Mouse (Mus musculus) forebrain, embryonic 16.5 days (tissue): ENCODE results near the gene Snx8. TPM values are rescaled to one million over a fixed set of nuclear protein-coding genes. Genes with fewer than 3 reads are reported as not detected.

Experiments used
- ATAC-seq: fragments of 200-750 bp; cut with Nextera tagmentation; 2 replicates; pipeline ENCODE4 v1.8.0; 2017; ENCODE audit warnings: mild to moderate bottlenecking, moderate library complexity
- H3K27ac ChIP-seq: fragments of 300-500 bp; sonication (generic); 2 replicates; pipeline ENCODE4 v1.5.1; 2014; ENCODE audit warnings: low read length, control low read depth
- H3K27me3 ChIP-seq: fragments of 300-500 bp; sonication (generic); replicated peaks from 2 replicates; pipeline ENCODE4 v1.6.1; 2014; ENCODE audit warnings: low read length; ENCODE audit not compliant: control insufficient read depth, insufficient read depth
- H3K36me3 ChIP-seq: fragments of 300-500 bp; sonication (generic); 2 replicates; pipeline ENCODE4 v1.6.1; 2014; ENCODE audit not compliant: control insufficient read depth, insufficient read depth
- H3K4me1 ChIP-seq: fragments of 300-500 bp; sonication (generic); replicated peaks from 2 replicates; pipeline ENCODE4 v1.6.1; 2014; ENCODE audit warnings: low read length; ENCODE audit not compliant: control insufficient read depth, insufficient read depth
- H3K4me2 ChIP-seq: fragments of 300-500 bp; sonication (generic); 2 replicates; pipeline ENCODE4 v1.6.1; 2014; ENCODE audit warnings: mild to moderate bottlenecking, low read length, control low read depth
- H3K4me3 ChIP-seq: fragments of 300-500 bp; sonication (generic); replicated peaks from 2 replicates; pipeline ENCODE4 v1.5.1; 2014; ENCODE audit warnings: mild to moderate bottlenecking, low read length, control low read depth
- H3K9ac ChIP-seq: fragments of 300-500 bp; sonication (generic); replicated peaks from 2 replicates; pipeline ENCODE4 v1.6.1; 2014; ENCODE audit warnings: low read depth, low read length, control low read depth
- H3K9me3 ChIP-seq: fragments of 300-500 bp; sonication (generic); 2 replicates; pipeline ENCODE4 v1.6.1; 2016; ENCODE audit warnings: low read length; ENCODE audit not compliant: control insufficient read depth
- WGBS: fragments of 180-500 bp; shearing (Covaris S2); extraction: QIAGEN DNeasy Blood & Tissue Kit; methylation state at CpG from one replicate; pipeline ENCODE4 v1.1.7; 2014; 5-methylcytosine and 5-hydroxymethylcytosine counted together
- polyA plus RNA-seq: library from polyadenylated mRNA; unstranded; fragments of >200 nt; fragmentation: Nextera tagmentation; extraction: Ambion mirVana; gene quantifications from 2 replicates; pipeline ENCODE4 v1.2.1, GENCODE M21; 2015

Gene Snx8
- polyA plus RNA-seq, 1 experiment from 2014 or later: 24.1 TPM

DNA sequence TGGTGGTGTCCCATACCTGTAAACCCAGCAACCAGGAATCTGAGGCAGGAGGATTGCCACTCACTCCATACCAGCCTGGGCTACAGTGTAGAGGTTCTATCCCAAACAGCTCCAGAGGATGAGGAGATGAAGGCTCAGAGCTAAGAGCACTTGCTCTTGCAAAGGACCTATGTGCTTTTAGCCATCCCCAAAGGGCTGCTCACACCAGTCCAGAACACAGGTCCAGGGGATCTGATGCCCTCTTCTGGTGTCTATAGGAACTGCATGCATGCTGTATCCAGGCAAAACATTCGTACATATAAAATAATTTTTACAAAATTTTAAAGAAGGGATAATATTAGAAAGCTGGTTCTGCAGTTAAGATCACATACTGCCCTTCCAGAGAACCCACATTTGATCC lies 52.4 kb downstream of the Snx8 start:
- no peak overlapping the region for H3K9ac ChIP-seq
- 67% methylated on average over 1 of the region's 1 CpGs for WGBS

DNA sequence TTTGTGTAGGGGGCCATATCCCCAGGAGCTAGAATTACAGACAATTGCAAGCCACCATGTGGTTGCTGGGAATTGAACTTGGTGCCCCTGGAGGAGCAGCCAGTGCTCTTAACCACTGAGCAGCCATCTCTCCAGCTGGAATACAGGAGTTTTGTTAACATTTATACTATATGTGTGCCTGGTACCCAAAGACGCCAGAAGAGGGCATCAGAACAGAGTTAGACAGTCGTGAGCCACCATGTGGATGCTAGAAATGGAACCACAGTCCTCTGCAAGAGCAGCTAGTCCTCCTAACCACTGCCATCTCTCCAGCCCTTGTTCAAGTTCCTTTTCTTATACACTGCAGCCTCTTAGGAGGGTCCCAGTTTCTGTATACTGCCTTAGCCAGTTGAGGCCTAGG lies 55.4 kb downstream of the Snx8 start:
- Histone ChIP-seq H3K36me3 (0 out of 2 replicates have a peak, but pooled peaks cover under 1% of the 10 kb centered on the region), H3K27me3 (no peaks in the 10 kb centered on the region), H3K27ac (no peak overlapping the region), H3K9me3 (no peaks in the 10 kb centered on the region), H3K4me2 (no peak overlapping the region), H3K4me1 (peaks cover 11% of the 10 kb centered on the region), H3K9ac (no peak overlapping the region), H3K4me3 (no peak overlapping the region)
- no peak for ATAC-seq
- WGBS: 18% methylated on average over 2 of the region's 2 CpGs

More for the DNA sequence above, 52.4 kb downstream of the Snx8 start:
- H3K36me3 ChIP-seq: 0 out of 2 replicates have a peak, but pooled peaks cover 2% of the 10 kb centered on the region
- H3K9me3 ChIP-seq: no peaks in the 10 kb centered on the region
- H3K27me3 ChIP-seq: no peaks in the 10 kb centered on the region
- H3K4me1 ChIP-seq: no peaks in the 10 kb centered on the region; the same call in 1 of the 2 replicates
- no peak overlapping the region for H3K4me3 ChIP-seq
- no peak overlapping the region for H3K27ac ChIP-seq
- no peak overlapping the region for H3K4me2 ChIP-seq
- no peak for ATAC-seq

DNA sequence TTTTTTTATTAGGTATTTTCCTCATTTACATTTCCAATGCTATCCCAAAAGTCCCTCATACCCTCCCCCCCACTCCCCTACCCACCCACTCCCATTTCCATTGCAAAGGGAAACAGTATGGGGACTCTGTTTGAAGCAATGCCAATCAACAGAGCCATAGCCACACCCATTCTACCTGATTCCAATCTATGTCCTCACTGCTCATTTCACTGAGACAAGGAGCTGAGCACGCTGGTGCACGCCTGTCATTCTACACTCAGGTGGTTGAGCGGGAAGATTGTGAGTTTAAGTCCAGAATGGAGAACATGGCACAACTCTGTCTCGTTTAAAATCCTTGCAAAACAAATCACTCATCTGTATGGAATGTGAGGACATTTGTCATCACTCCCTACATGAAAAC lies 56.5 kb downstream of the Snx8 start:
- no peaks in the 10 kb centered on the region for H3K27me3 ChIP-seq
- H3K4me2 ChIP-seq: no peak overlapping the region
- 65% methylated on average over 4 of the region's 4 CpGs for WGBS
- ATAC-seq: no peak
- peaks cover 11% of the 10 kb centered on the region for H3K4me1 ChIP-seq
- H3K9me3 ChIP-seq: no peaks in the 10 kb centered on the region
- H3K9ac ChIP-seq: no peak overlapping the region
- no peaks in the 10 kb centered on the region for H3K36me3 ChIP-seq
- no peak overlapping the region for H3K27ac ChIP-seq
- no peak overlapping the region for H3K4me3 ChIP-seq

DNA sequence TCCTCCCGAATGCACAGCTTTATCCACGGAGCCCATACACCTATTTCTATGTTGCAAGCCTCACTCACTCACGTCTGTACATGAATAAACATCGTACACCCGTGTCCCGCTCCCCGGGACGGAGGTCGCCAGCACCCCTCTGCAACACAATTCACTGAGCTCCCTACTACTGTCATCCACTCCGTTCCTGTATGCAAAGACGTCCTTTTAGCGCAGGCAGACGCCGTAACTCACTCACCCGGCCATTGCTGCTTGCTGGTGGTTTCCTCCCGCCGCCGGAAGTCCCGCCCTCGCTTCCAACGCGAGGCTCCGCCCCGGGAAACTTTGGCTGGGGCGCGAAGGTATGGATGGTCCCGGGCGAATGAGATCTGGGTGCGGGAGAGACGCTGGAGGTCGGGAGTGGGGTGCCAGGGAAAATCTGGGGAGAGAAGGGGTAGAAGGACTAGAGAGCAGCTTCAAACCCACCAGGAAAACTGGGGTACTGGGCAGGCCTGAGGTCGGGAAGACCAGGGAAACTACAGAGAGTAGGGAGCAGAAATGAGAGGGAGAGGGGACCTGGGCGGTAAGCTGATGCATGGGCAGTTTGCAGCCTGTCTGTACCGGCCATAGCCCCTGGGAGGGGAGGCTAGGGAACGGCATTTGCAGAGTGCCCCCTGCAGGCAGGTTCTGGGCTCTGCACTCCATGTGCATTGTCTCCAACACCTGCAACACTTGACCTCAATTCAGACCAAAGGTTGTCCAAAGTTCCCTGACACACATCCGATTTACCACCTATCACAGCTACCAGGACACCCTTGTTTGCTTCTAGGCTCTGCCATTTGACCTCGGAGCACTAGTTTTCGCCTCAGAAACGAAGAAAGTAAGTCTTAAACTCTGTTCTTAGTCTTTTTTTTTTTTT lies 57.2 kb downstream of the Snx8 start, which contains the start of gene Mrm2:
Gene Mrm2 (minus strand): TSS at position 284 of the 898 bp plus-strand sequence.
- Histone ChIP-seq H3K4me2 (peak within 1 kb of the TSS; percentile 89), H3K9me3 (no peaks in the 10 kb centered on the region), H3K27ac (peak within 1 kb of the TSS; percentile 84), H3K9ac (peak within 1 kb of the TSS; percentile 84), H3K4me1 (peaks cover 11% of the 10 kb centered on the region), H3K4me3 (peak within 1 kb of the TSS; percentile 73), H3K27me3 (no peaks in the 10 kb centered on the region), H3K36me3 (no peaks in the 10 kb centered on the region)
- WGBS: under 1% methylated on average over 39 of the region's 39 CpGs
- ATAC-seq: peak; percentile 85

DNA sequence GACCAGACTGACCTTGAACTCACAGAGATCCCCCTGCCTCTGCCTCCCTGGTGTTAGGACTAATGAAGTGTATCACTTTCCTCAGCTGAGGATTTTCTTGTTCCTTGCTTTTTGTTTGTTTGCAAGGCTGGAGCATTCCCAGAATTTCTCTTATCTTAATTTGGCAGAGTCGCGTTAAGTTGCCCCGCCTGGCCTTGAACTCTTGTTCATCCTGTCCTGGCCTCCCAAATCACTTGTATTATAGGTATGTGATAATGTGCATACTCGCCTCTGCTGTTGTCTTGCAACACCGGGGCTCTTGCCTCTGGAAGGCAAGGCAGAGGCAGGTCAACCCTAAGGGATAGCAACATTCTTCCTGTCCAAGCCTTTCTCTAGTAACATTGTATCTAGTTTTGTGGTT lies 65.0 kb downstream of the Snx8 start:
- no peak overlapping the region for H3K27ac ChIP-seq
- 97% methylated on average over 5 of the region's 5 CpGs for WGBS
- H3K9ac ChIP-seq: no peak overlapping the region
- no peaks in the 10 kb centered on the region for H3K36me3 ChIP-seq
- H3K9me3 ChIP-seq: no peaks in the 10 kb centered on the region
- no peak overlapping the region for H3K4me2 ChIP-seq
- ATAC-seq: no peak
- peaks cover 14% of the 10 kb centered on the region for H3K4me1 ChIP-seq
- H3K4me3 ChIP-seq: no peak overlapping the region
- no peaks in the 10 kb centered on the region for H3K27me3 ChIP-seq

DNA sequence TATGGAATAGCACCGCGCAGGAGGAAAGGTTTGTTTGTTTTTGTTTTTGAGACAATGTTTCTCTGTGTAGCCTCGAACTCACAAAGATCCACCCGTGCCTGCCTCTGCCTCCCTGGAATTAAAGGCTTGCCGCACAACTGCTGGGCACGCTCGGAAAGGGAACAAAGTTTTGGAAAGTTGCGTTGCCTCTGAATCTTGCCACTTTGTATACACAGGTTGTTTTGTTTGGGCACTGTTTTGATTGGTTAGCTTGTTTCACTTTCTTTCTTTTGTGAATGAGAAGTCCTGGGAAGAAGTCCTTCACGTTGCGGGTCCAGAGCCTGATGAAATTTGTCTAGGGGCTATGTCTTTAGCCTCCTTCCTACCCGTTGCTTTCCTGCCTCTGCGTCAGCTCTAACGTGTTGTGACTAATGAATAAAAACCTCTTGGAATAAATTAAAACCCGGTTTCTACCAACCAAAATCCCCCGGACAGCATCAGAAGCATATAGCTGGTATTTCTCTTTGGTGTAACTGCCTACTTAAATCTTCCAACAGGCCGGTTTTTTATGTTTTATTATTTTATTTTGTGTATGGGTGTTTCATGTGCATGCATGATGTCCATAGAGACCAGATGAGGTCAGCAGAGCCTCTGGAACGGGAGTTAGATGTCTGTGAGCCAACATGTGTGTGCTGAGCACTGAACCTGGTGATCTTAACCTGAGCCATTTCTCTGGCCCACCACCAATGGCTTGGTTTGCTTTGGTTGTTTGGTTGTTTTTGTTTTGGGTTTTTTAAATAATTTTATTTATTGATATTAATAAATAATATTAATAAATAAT lies 67.1 kb downstream of the Snx8 start:
- peak; percentile 22; the same call in 1 of the 2 replicates for ATAC-seq
- peaks cover 14% of the 10 kb centered on the region for H3K4me1 ChIP-seq
- H3K27ac ChIP-seq: peak overlapping the region; percentile 68
- WGBS: under 1% methylated on average over 17 of the region's 17 CpGs
- H3K9me3 ChIP-seq: no peaks in the 10 kb centered on the region
- no peaks in the 10 kb centered on the region for H3K27me3 ChIP-seq
- H3K9ac ChIP-seq: peak overlapping the region; percentile 95
- peak overlapping the region; percentile 83 for H3K4me2 ChIP-seq
- no peaks in the 10 kb centered on the region for H3K36me3 ChIP-seq
- H3K4me3 ChIP-seq: peak overlapping the region; percentile 82

DNA sequence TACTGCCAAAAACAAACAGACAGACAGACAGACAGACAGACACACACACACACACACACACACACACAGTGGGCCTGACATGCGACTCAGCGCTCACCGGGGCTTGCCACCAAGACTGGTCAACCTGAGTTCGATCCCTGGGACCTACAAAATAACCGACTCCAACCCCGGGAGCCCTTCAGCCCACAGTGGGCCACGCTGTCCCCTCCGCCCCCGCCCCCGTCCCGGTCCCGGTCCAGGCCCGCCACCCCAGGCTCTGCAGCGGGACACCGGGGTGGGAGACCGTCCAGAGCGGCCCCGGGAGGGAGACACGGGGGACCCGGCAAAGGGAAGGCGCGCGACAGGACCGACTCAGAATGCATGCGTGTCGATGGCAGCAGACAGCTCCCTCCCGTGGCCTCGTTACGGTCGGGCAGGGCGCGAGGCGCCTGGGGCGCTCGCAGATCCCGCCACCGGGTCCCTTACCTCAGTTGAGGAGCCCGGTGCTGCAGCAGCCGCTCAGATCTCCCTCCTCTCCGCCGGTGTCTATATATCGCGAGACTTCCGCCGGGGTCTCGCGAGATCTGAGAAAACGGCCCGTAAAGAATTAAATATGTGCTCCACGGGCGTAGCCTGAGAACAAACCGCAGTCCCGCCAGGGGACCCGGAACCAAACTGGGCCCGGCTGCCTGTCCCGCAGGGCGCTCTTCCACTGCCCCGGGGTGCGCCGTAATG lies 67.9 kb downstream of the Snx8 start, which contains the start of the genes Mad1l1 and Nudt1:
Gene Mad1l1 (minus strand): TSS at position 511 of the 714 bp plus-strand sequence.
Gene Nudt1 (plus strand): TSS at position 615 of the 714 bp plus-strand sequence.
- Histone ChIP-seq H3K4me3 (peak within 1 kb of the TSS; percentile 82), H3K36me3 (no peaks in the 10 kb centered on the region), H3K27ac (peak within 1 kb of the TSS; percentile 68), H3K4me2 (peak within 1 kb of the TSS; percentile 83), H3K27me3 (no peaks in the 10 kb centered on the region), H3K9ac (peak within 1 kb of the TSS; percentile 95), H3K4me1 (peaks cover 14% of the 10 kb centered on the region), H3K9me3 (no peaks in the 10 kb centered on the region)
- peak; percentile 94 for ATAC-seq
- WGBS: under 1% methylated on average over 60 of the region's 60 CpGs

DNA sequence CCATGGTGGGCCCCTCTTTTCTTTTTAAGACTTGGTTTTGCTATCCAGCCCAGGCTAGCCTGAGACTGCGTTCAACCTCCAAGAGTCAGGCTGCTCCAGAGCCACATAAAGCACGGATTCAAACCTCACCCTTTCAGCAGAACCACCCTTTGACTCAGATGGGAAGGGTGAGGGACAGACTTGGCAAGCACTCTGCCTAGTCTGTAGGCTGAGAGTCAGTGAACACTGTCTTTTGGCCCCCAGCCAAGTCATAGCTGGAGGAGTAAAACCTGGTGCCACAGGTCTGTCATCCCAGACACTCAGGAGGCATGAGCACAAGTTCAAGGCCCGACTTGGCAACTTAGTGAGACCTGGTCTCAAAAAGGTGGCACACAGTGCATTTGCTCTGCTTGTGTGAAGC lies 72.3 kb downstream of the Snx8 start:
- 81% methylated on average over 3 of the region's 3 CpGs for WGBS
- no peak overlapping the region for H3K9ac ChIP-seq
- H3K4me2 ChIP-seq: no peak overlapping the region
- H3K27ac ChIP-seq: no peak overlapping the region
- peaks cover 9% of the 10 kb centered on the region for H3K4me1 ChIP-seq
- H3K27me3 ChIP-seq: no peaks in the 10 kb centered on the region
- ATAC-seq: no peak
- H3K4me3 ChIP-seq: no peak overlapping the region
- no peaks in the 10 kb centered on the region for H3K9me3 ChIP-seq
- H3K36me3 ChIP-seq: peaks cover 2% of the 10 kb centered on the region; the same call in 1 of the 2 replicates
